ENCODE assay signal across 20 mouse cellular contexts in genomic region chr5:9389968-9390367, GRCm38 (mm10).
DNase-seq lines count a peak whose midpoint lies in the region; ATAC-seq and TF ChIP-seq lines count a peak whose summit lies in the region.
"Had no signal": no experiment of that assay in that cellular context is flagged by ENCODE, and none has a peak within 500 bp of the region (broad histone marks: within the 10 kb centered on the region; RNA-seq: fewer than 3 reads in every experiment).

No protein-coding gene starts in this region.

- no peak overlapping the region for H3K4me3 ChIP-seq in heart, embryonic 12.5 days
- H3K4me3 ChIP-seq: embryonic facial prominence, embryonic 10.5 days; hindbrain, embryonic 10.5 days; midbrain, embryonic 12.5 days; stomach, embryonic 15.5 days had no signal

- in situ Hi-C loops in Patski (cut with MboI; ENCODE audit: low pct_unique_long_range_greater_than_20kb) = no loop called here

- H3K4me1 ChIP-seq in heart, embryonic 12.5 days (replicated peaks) = no peaks in the 10 kb centered on the region
- H3K4me1 ChIP-seq: embryonic facial prominence, embryonic 10.5 days; hindbrain, embryonic 10.5 days; midbrain, embryonic 12.5 days; stomach, embryonic 15.5 days had no signal

- no peaks in the 10 kb centered on the region for H3K36me3 ChIP-seq in heart, embryonic 12.5 days
- H3K36me3 ChIP-seq: embryonic facial prominence, embryonic 10.5 days; hindbrain, embryonic 10.5 days; midbrain, embryonic 12.5 days; stomach, embryonic 15.5 days had no signal

- peaks cover 13% of the 10 kb centered on the region for H3K27me3 ChIP-seq in Patski
- no peaks in the 10 kb centered on the region for H3K27me3 ChIP-seq in heart, embryonic 12.5 days (replicated peaks)
- H3K27me3 ChIP-seq: midbrain, embryonic 12.5 days; stomach, embryonic 15.5 days had no signal

- peak; percentile 85 for DNase-seq in heart, adult 11 months
- DNase-seq in heart, adult 9 months (ENCODE audit: low spot score in 2 of 2) = no peak
- DNase-seq in Patski (ENCODE audit: low read depth, low spot score) = peak; percentile 22
- DNase-seq in brain, adult 2 months (ENCODE audit: low read depth, low spot score) = peak; percentile 82
- DNase-seq in cerebellum, postnatal 10 days = peak; percentile 28 to 33
- DNase-seq in layer of hippocampus, postnatal 10 days (ENCODE audit: low spot score in 2 of 2) = no peak
- DNase-seq: forebrain, postnatal 0 days; heart, adult 18-20 months; kidney, adult 2 months; kidney, postnatal 36 days; lung, adult 2 months; right cerebral cortex, postnatal 14 days; thymus, adult 2 months had no signal

- no peak for ATAC-seq in Patski
- no peak for ATAC-seq in erythroid progenitor cell, adult 5-6 weeks (replicated peaks; ENCODE audit: low FRiP score, poor library complexity, severe bottlenecking)
- no peak for ATAC-seq in heart, embryonic 12.5 days (ENCODE audit: insufficient number of reproducible peaks, low FRiP score)
- ATAC-seq: forebrain, postnatal 0 days had no signal

- no peak for TF ChIP-seq CTCF in Patski (IDR thresholded peaks at IDR 0.05)

- H3K9ac ChIP-seq in heart, embryonic 12.5 days = no peak overlapping the region
- H3K9ac ChIP-seq: forebrain, postnatal 0 days; midbrain, embryonic 12.5 days; stomach, embryonic 15.5 days had no signal

- no peak overlapping the region for H3K4me2 ChIP-seq in heart, embryonic 12.5 days
- H3K4me2 ChIP-seq: midbrain, embryonic 12.5 days; stomach, embryonic 15.5 days had no signal

- H3K9me3 ChIP-seq in heart, embryonic 12.5 days (replicated peaks) = no peaks in the 10 kb centered on the region
- H3K9me3 ChIP-seq: embryonic facial prominence, embryonic 10.5 days; hindbrain, embryonic 10.5 days; midbrain, embryonic 12.5 days; stomach, embryonic 15.5 days had no signal

- CTCF ChIA-PET in Patski (lab: Charles Lee) = no interaction called here

- POLR2A ChIA-PET in Patski (lab: Charles Lee) = no interaction called here

- 65% methylated on average over 7 of the region's 7 CpGs for WGBS in heart, embryonic 12.5 days

- no peak overlapping the region for H3K27ac ChIP-seq in heart, embryonic 12.5 days (ENCODE audit: poor library complexity, severe bottlenecking)
- H3K27ac ChIP-seq: embryonic facial prominence, embryonic 10.5 days; hindbrain, embryonic 10.5 days; macrophage; midbrain, embryonic 12.5 days; stomach, embryonic 15.5 days had no signal

Comparison
In these comparisons a context has a peak if more than half of its experiments do, and no peak if none do; other contexts are left out.
1. DNase-seq: peak in heart, adult 11 months (single experiment), Patski (single experiment), brain, adult 2 months (single experiment) and cerebellum, postnatal 10 days (2 of 2); none in heart, adult 9 months (0 of 2) and layer of hippocampus, postnatal 10 days (0 of 2).